Mouse (Mus musculus) kidney, embryonic 16.5 days (tissue): ENCODE data around the gene Klhdc8b. TPM values are rescaled to one million over a fixed set of nuclear protein-coding genes. Genes with fewer than 3 reads are reported as not detected.

Experiments
- ATAC-seq: fragments of 200-750 bp; cut with Nextera tagmentation; 2 replicates; pipeline ENCODE4 v1.8.0; 2017; ENCODE audit warnings: moderate TSS enrichment; ENCODE audit not compliant: low FRiP score, low TSS enrichment
- H3K27ac ChIP-seq: fragments of 300-500 bp; sonication (generic); 2 replicates; pipeline ENCODE4 v1.5.1; 2014; ENCODE audit warnings: low read length
- H3K27me3 ChIP-seq: fragments of 300-500 bp; sonication (generic); 2 replicates; pipeline ENCODE4 v1.6.1; 2014; ENCODE audit warnings: low read length, control low read depth, mixed read lengths; ENCODE audit not compliant: insufficient read depth
- H3K36me3 ChIP-seq: fragments of 300-500 bp; sonication (generic); 2 replicates; pipeline ENCODE4 v1.6.1; 2014; ENCODE audit warnings: low read length, control low read depth, mixed read lengths; ENCODE audit not compliant: insufficient read depth
- H3K4me1 ChIP-seq: fragments of 300-500 bp; sonication (generic); 2 replicates; pipeline ENCODE4 v1.6.1; 2014; ENCODE audit warnings: low read length, control low read depth, mixed read lengths; ENCODE audit not compliant: insufficient read depth
- H3K4me2 ChIP-seq: fragments of 300-500 bp; sonication (generic); replicated peaks from 2 replicates; pipeline ENCODE4 v1.6.1; 2014; ENCODE audit warnings: low read depth, low read length
- H3K4me3 ChIP-seq: fragments of 300-500 bp; sonication (generic); 2 replicates; pipeline ENCODE4 v1.5.1; 2014; ENCODE audit warnings: mild to moderate bottlenecking, low read length
- H3K9ac ChIP-seq: fragments of 300-500 bp; sonication (generic); replicated peaks from 2 replicates; pipeline ENCODE4 v1.6.1; 2014; ENCODE audit warnings: low read length
- H3K9me3 ChIP-seq: fragments of 300-500 bp; sonication (generic); 2 replicates; pipeline ENCODE4 v1.6.1; 2016; ENCODE audit warnings: low read length, control low read depth
- WGBS: fragments of 180-500 bp; shearing (Covaris S2); extraction: QIAGEN DNeasy Blood & Tissue Kit; methylation state at CpG from one replicate; pipeline ENCODE4 v1.1.7; 2014; 5-methylcytosine and 5-hydroxymethylcytosine counted together
- polyA plus RNA-seq: library from polyadenylated mRNA; unstranded; fragments of >200 nt; fragmentation: Nextera tagmentation; extraction: Ambion mirVana; gene quantifications from 2 replicates; pipeline ENCODE4 v1.2.1, GENCODE M21; 2015

Klhdc8b gene
- polyA plus RNA-seq, 1 experiment from 2014 or later = 38.8 TPM

- no peak for ATAC-seq
- Histone ChIP-seq H3K27me3 (no peaks in the 10 kb centered on the region), H3K4me2 (peak overlapping the region; percentile 92), H3K4me1 (peaks cover 21% of the 10 kb centered on the region), H3K36me3 (peaks cover 76% of the 10 kb centered on the region), H3K9me3 (no peaks in the 10 kb centered on the region), H3K27ac (no peak overlapping the region; the same call in 1 of the 2 replicates), H3K9ac (peak overlapping the region; percentile 94), H3K4me3 (peak overlapping the region; percentile 95)
- 76% methylated on average over 16 of the region's 16 CpGs for WGBS
Measured at GRCm38 (mm10) chr9:108492043-108492750, 30.8 kb upstream of the Klhdc8b start.

GRCm38 (mm10) chr9:108491286-108491580, 29.9 kb upstream of the Klhdc8b start:
- ATAC-seq = no peak
- 5% methylated on average over 12 of the region's 12 CpGs for WGBS
- Histone ChIP-seq H3K9me3 (no peaks in the 10 kb centered on the region), H3K4me3 (peak overlapping the region; percentile 95), H3K4me1 (peaks cover 21% of the 10 kb centered on the region), H3K27ac (peak overlapping the region; percentile 98), H3K9ac (peak overlapping the region; percentile 94), H3K27me3 (no peaks in the 10 kb centered on the region), H3K36me3 (peaks cover 76% of the 10 kb centered on the region), H3K4me2 (peak overlapping the region; percentile 92)

- Histone ChIP-seq H3K27me3 (no peaks in the 10 kb centered on the region), H3K4me2 (peak within 1 kb of the TSS; percentile 92), H3K36me3 (peaks cover 76% of the 10 kb centered on the region), H3K9ac (peak within 1 kb of the TSS; percentile 94), H3K27ac (peak within 1 kb of the TSS; percentile 98), H3K4me1 (peaks cover 21% of the 10 kb centered on the region), H3K9me3 (no peaks in the 10 kb centered on the region), H3K4me3 (peak within 1 kb of the TSS; percentile 95)
- peak; percentile 95 for ATAC-seq
- 0% methylated on average over 68 of the region's 69 CpGs for WGBS
Measured at GRCm38 (mm10) chr9:108490559-108491285, 29.3 kb upstream of the Klhdc8b start, which contains the start of gene Usp19. Gene Usp19 (plus strand): TSS chr9:108490602.

- ATAC-seq = peak; percentile 28
Measured at GRCm38 (mm10) chr9:108489702-108490558, 28.5 kb upstream of the Klhdc8b start.

GRCm38 (mm10) chr9:108489215-108489614, 27.8 kb upstream of the Klhdc8b start:
- Histone ChIP-seq H3K9ac (no peak overlapping the region), H3K27ac (no peak overlapping the region), H3K4me1 (peaks cover 21% of the 10 kb centered on the region), H3K9me3 (no peaks in the 10 kb centered on the region), H3K4me2 (no peak overlapping the region), H3K27me3 (no peaks in the 10 kb centered on the region), H3K4me3 (no peak overlapping the region), H3K36me3 (peaks cover 76% of the 10 kb centered on the region)
- no peak for ATAC-seq
- 95% methylated on average over 20 of the region's 20 CpGs for WGBS

More at GRCm38 (mm10) chr9:108489702-108490558, 28.5 kb upstream of the Klhdc8b start:
- H3K4me2 ChIP-seq = peak overlapping the region; percentile 92
- H3K27ac ChIP-seq = peak overlapping the region; percentile 98
- H3K27me3 ChIP-seq = no peaks in the 10 kb centered on the region
- peaks cover 78% of the 10 kb centered on the region for H3K36me3 ChIP-seq
- peak overlapping the region; percentile 94 for H3K9ac ChIP-seq
- 62% methylated on average over 26 of the region's 26 CpGs for WGBS
- H3K9me3 ChIP-seq = no peaks in the 10 kb centered on the region
- peaks cover 21% of the 10 kb centered on the region for H3K4me1 ChIP-seq
- peak overlapping the region; percentile 95 for H3K4me3 ChIP-seq

GRCm38 (mm10) chr9:108488403-108488802, 27.0 kb upstream of the Klhdc8b start:
- peaks cover 21% of the 10 kb centered on the region for H3K4me1 ChIP-seq
- no peak overlapping the region for H3K9ac ChIP-seq
- no peaks in the 10 kb centered on the region for H3K9me3 ChIP-seq
- no peaks in the 10 kb centered on the region for H3K27me3 ChIP-seq
- WGBS = 94% methylated on average over 17 of the region's 17 CpGs
- H3K36me3 ChIP-seq = peaks cover 76% of the 10 kb centered on the region
- H3K4me3 ChIP-seq = no peak overlapping the region
- H3K27ac ChIP-seq = no peak overlapping the region
- no peak for ATAC-seq
- H3K4me2 ChIP-seq = no peak overlapping the region

GRCm38 (mm10) chr9:108486973-108487530, 25.7 kb upstream of the Klhdc8b start:
- H3K9me3 ChIP-seq = no peaks in the 10 kb centered on the region
- no peak overlapping the region for H3K4me2 ChIP-seq
- 94% methylated on average over 8 of the region's 8 CpGs for WGBS

GRCm38 (mm10) chr9:108485301-108485875, 24.0 kb upstream of the Klhdc8b start:
- H3K27me3 ChIP-seq = no peaks in the 10 kb centered on the region
- H3K4me1 ChIP-seq = peaks cover 14% of the 10 kb centered on the region
- peaks cover 75% of the 10 kb centered on the region for H3K36me3 ChIP-seq
- no peaks in the 10 kb centered on the region for H3K9me3 ChIP-seq
- H3K4me2 ChIP-seq = no peak overlapping the region
- no peak overlapping the region for H3K9ac ChIP-seq
- H3K4me3 ChIP-seq = no peak overlapping the region
- 98% methylated on average over 19 of the region's 19 CpGs for WGBS
- no peak overlapping the region for H3K27ac ChIP-seq
- no peak for ATAC-seq

More at GRCm38 (mm10) chr9:108486973-108487530, 25.7 kb upstream of the Klhdc8b start:
- Histone ChIP-seq H3K27ac (no peak overlapping the region), H3K4me1 (peaks cover 15% of the 10 kb centered on the region), H3K27me3 (no peaks in the 10 kb centered on the region), H3K36me3 (peaks cover 70% of the 10 kb centered on the region), H3K9ac (no peak overlapping the region), H3K4me3 (no peak overlapping the region)
- no peak for ATAC-seq

- no peak for ATAC-seq
- Histone ChIP-seq H3K27ac (no peak overlapping the region), H3K4me2 (no peak overlapping the region), H3K4me3 (no peak overlapping the region), H3K27me3 (no peaks in the 10 kb centered on the region), H3K9ac (no peak overlapping the region), H3K9me3 (no peaks in the 10 kb centered on the region), H3K4me1 (peaks cover 18% of the 10 kb centered on the region), H3K36me3 (peaks cover 67% of the 10 kb centered on the region)
- WGBS = 92% methylated on average over 15 of the region's 15 CpGs
Measured at GRCm38 (mm10) chr9:108484021-108484420, 22.6 kb upstream of the Klhdc8b start.
